Mouse (Mus musculus): Measurements from ENCODE around the gene Nup54. TPM values are rescaled to one million over a fixed set of nuclear protein-coding genes. Genes with fewer than 3 reads are reported as not detected.

Nup54 gene
- polyA plus RNA-seq, 1 experiment from 2014 or later = 77.4 TPM

DNA sequence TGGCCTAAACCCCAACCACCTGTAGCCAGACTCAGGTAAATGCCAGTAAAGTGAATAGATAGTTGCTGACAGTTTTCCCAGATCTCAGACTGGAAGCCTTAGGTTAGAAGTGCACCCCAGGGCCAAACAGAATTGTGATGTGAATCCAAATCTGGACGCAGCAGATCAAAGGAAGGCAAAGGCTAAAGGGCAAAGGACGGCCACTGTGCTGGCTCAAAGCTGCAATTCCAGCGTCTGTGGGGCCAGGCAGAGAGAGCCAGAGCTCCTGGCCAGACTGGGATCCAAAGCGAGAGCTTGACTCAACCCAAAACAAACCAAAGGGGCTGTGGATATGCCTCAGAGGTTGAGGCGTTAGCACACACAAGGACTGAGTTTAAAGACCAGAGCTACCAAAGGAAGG is 23.7 kb upstream of the Nup54 start:
- Histone ChIP-seq H3K9ac (ENCODE audit: low read length) (no peak overlapping the region), H3K4me2 (ENCODE audit: low read depth, severe bottlenecking) (no peak overlapping the region), H3K4me1 (ENCODE audit: control insufficient read depth, insufficient read depth, low read length) (no peaks in the 10 kb centered on the region), H3K27me3 (ENCODE audit: control insufficient read depth, insufficient read depth, low read length) (no peaks in the 10 kb centered on the region), H3K9me3 (ENCODE audit: control insufficient read depth, low read length) (no peaks in the 10 kb centered on the region), H3K4me3 (ENCODE audit: low read depth, low read length) (no peak overlapping the region), H3K27ac (replicated peaks; ENCODE audit: low read depth, low read length) (no peak overlapping the region), H3K36me3 (ENCODE audit: control insufficient read depth, insufficient read depth, low read length) (no peaks in the 10 kb centered on the region)
- ATAC-seq (ENCODE audit: insufficient number of reproducible peaks, low FRiP score, low TSS enrichment, low read depth) = no peak
- no peak for DNase-seq (ENCODE audit: low spot score)
- 28% methylated on average over 5 of the region's 5 CpGs for WGBS

DNA sequence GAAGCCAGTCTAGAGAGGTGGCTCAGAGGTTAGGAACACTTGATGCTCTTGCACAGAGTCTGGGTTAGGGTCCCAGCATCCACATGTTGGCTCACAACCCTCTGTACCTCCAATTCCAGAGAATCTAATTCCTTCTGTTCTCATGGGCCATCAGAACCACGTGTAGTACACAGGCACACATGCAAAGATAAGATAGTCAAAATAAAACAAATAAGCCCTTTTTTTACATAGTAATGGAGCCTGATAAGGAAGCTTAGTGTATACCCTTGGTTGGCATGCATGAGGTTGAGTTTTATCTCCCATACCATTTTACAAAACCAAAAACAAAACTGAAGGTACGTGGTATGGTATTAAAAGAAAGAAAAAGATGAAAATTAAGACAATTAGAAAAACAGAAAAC is 22.4 kb upstream of the Nup54 start:
- no peak overlapping the region for H3K4me3 ChIP-seq (ENCODE audit: low read depth, low read length)
- ATAC-seq (ENCODE audit: insufficient number of reproducible peaks, low FRiP score, low TSS enrichment, low read depth) (no peak), DNase-seq (ENCODE audit: low spot score) (no peak)
- no peak overlapping the region for H3K27ac ChIP-seq (replicated peaks; ENCODE audit: low read depth, low read length)
- H3K4me1 ChIP-seq (ENCODE audit: control insufficient read depth, insufficient read depth, low read length) = no peaks in the 10 kb centered on the region
- H3K36me3 ChIP-seq (ENCODE audit: control insufficient read depth, insufficient read depth, low read length) = no peaks in the 10 kb centered on the region
- no peak overlapping the region for H3K9ac ChIP-seq (ENCODE audit: low read length)
- H3K4me2 ChIP-seq (ENCODE audit: low read depth, severe bottlenecking) = no peak overlapping the region
- H3K9me3 ChIP-seq (ENCODE audit: control insufficient read depth, low read length) = no peaks in the 10 kb centered on the region
- 86% methylated on average over 2 of the region's 2 CpGs for WGBS
- no peaks in the 10 kb centered on the region for H3K27me3 ChIP-seq (ENCODE audit: control insufficient read depth, insufficient read depth, low read length)

GRCm38 (mm10) chr5:92452876-92453275 is 17.9 kb upstream of the Nup54 start:
- no peaks in the 10 kb centered on the region for H3K4me1 ChIP-seq (ENCODE audit: control insufficient read depth, insufficient read depth, low read length)
- H3K9ac ChIP-seq (ENCODE audit: low read length) = no peak overlapping the region
- H3K27ac ChIP-seq (replicated peaks; ENCODE audit: low read depth, low read length) = no peak overlapping the region
- H3K27me3 ChIP-seq (ENCODE audit: control insufficient read depth, insufficient read depth, low read length) = no peaks in the 10 kb centered on the region
- no peak overlapping the region for H3K4me2 ChIP-seq (ENCODE audit: low read depth, severe bottlenecking)
- no peak for ATAC-seq (ENCODE audit: insufficient number of reproducible peaks, low FRiP score, low TSS enrichment, low read depth)
- H3K9me3 ChIP-seq (ENCODE audit: control insufficient read depth, low read length) = no peaks in the 10 kb centered on the region
- no peaks in the 10 kb centered on the region for H3K36me3 ChIP-seq (ENCODE audit: control insufficient read depth, insufficient read depth, low read length)
- 94% methylated on average over 5 of the region's 5 CpGs for WGBS
- no peak for DNase-seq (ENCODE audit: low spot score)
- no peak overlapping the region for H3K4me3 ChIP-seq (ENCODE audit: low read depth, low read length)

DNA sequence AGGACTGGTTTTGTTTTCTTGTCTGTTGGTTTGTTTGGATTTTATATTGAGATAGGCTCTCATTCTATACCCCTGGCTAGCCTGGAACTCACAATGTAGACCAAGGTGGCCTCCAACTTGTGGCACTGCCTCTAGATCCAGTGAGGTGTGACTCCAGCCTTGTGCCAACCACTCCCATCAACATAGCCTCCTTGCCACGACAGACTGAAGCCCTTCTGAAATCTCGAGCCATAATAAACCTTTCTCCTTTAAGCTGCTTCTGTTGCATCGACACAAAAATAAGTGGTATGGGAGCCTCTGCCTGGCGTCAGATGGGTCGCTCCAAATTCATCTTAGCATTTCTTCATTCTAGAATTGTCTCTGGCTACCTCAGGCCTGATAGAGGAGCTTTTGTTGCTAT is 11.7 kb upstream of the Nup54 start:
- no peaks in the 10 kb centered on the region for H3K4me1 ChIP-seq (ENCODE audit: control insufficient read depth, insufficient read depth, low read length)
- DNase-seq (ENCODE audit: low spot score) (no peak), ATAC-seq (ENCODE audit: insufficient number of reproducible peaks, low FRiP score, low TSS enrichment, low read depth) (no peak)
- WGBS = 92% methylated on average over 5 of the region's 5 CpGs
- no peak overlapping the region for H3K4me2 ChIP-seq (ENCODE audit: low read depth, severe bottlenecking)
- H3K27me3 ChIP-seq (ENCODE audit: control insufficient read depth, insufficient read depth, low read length) = no peaks in the 10 kb centered on the region
- H3K9ac ChIP-seq (ENCODE audit: low read length) = no peak overlapping the region
- H3K36me3 ChIP-seq (ENCODE audit: control insufficient read depth, insufficient read depth, low read length) = no peaks in the 10 kb centered on the region
- H3K9me3 ChIP-seq (ENCODE audit: control insufficient read depth, low read length) = no peaks in the 10 kb centered on the region
- no peak overlapping the region for H3K27ac ChIP-seq (replicated peaks; ENCODE audit: low read depth, low read length)
- H3K4me3 ChIP-seq (ENCODE audit: low read depth, low read length) = no peak overlapping the region

- Histone ChIP-seq H3K4me2 (ENCODE audit: low read depth, severe bottlenecking) (no peak overlapping the region), H3K9me3 (ENCODE audit: control insufficient read depth, low read length) (no peaks in the 10 kb centered on the region), H3K9ac (ENCODE audit: low read length) (no peak overlapping the region), H3K4me3 (ENCODE audit: low read depth, low read length) (no peak overlapping the region), H3K4me1 (ENCODE audit: control insufficient read depth, insufficient read depth, low read length) (no peaks in the 10 kb centered on the region), H3K36me3 (ENCODE audit: control insufficient read depth, insufficient read depth, low read length) (no peaks in the 10 kb centered on the region), H3K27ac (replicated peaks; ENCODE audit: low read depth, low read length) (no peak overlapping the region), H3K27me3 (ENCODE audit: control insufficient read depth, insufficient read depth, low read length) (no peaks in the 10 kb centered on the region)
- DNase-seq (ENCODE audit: low spot score) (no peak), ATAC-seq (ENCODE audit: insufficient number of reproducible peaks, low FRiP score, low TSS enrichment, low read depth) (no peak)
- 88% methylated on average over 2 of the region's 2 CpGs for WGBS
Observed at GRCm38 (mm10) chr5:92445016-92445415, 10.0 kb upstream of the Nup54 start.

GRCm38 (mm10) chr5:92442914-92443313 is 7.9 kb upstream of the Nup54 start:
- H3K4me2 ChIP-seq (ENCODE audit: low read depth, severe bottlenecking) = no peak overlapping the region
- H3K9ac ChIP-seq (ENCODE audit: low read length) = no peak overlapping the region
- 89% methylated on average over 7 of the region's 7 CpGs for WGBS
- DNase-seq (ENCODE audit: low spot score) (no peak), ATAC-seq (ENCODE audit: insufficient number of reproducible peaks, low FRiP score, low TSS enrichment, low read depth) (no peak)
- no peak overlapping the region for H3K27ac ChIP-seq (replicated peaks; ENCODE audit: low read depth, low read length)
- H3K4me3 ChIP-seq (ENCODE audit: low read depth, low read length) = no peak overlapping the region
- no peaks in the 10 kb centered on the region for H3K4me1 ChIP-seq (ENCODE audit: control insufficient read depth, insufficient read depth, low read length)
- H3K9me3 ChIP-seq (ENCODE audit: control insufficient read depth, low read length) = no peaks in the 10 kb centered on the region
- no peaks in the 10 kb centered on the region for H3K27me3 ChIP-seq (ENCODE audit: control insufficient read depth, insufficient read depth, low read length)
- no peaks in the 10 kb centered on the region for H3K36me3 ChIP-seq (ENCODE audit: control insufficient read depth, insufficient read depth, low read length)

DNA sequence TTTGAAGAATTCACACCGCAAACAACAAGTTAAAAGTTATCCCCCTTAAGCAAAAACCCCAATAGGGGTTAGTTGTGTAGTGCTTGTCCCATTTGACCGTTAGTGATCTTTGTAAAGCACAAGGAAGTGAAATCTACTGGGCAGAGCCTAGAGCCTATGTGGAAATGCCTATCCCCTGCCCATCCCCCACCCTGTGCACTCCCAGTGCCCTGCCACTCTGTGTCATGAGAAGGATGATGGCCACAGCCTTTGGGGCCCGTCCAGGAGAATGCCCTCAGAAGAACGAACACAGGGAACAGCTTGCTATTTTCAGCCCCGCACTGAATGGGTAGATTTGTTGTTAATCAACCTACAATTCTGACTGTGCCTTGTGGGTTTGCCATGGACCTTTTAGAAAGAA is 6.5 kb upstream of the Nup54 start:
- H3K9ac ChIP-seq (ENCODE audit: low read length) = no peak overlapping the region
- H3K27ac ChIP-seq (replicated peaks; ENCODE audit: low read depth, low read length) = no peak overlapping the region
- H3K4me2 ChIP-seq (ENCODE audit: low read depth, severe bottlenecking) = no peak overlapping the region
- H3K4me1 ChIP-seq (ENCODE audit: control insufficient read depth, insufficient read depth, low read length) = no peaks in the 10 kb centered on the region
- H3K36me3 ChIP-seq (ENCODE audit: control insufficient read depth, insufficient read depth, low read length) = no peaks in the 10 kb centered on the region
- no peak for DNase-seq (ENCODE audit: low spot score)
- WGBS = 74% methylated on average over 5 of the region's 5 CpGs
- no peaks in the 10 kb centered on the region for H3K27me3 ChIP-seq (ENCODE audit: control insufficient read depth, insufficient read depth, low read length)
- H3K9me3 ChIP-seq (ENCODE audit: control insufficient read depth, low read length) = no peaks in the 10 kb centered on the region
- no peak overlapping the region for H3K4me3 ChIP-seq (ENCODE audit: low read depth, low read length)
- no peak for ATAC-seq (ENCODE audit: insufficient number of reproducible peaks, low FRiP score, low TSS enrichment, low read depth)

GRCm38 (mm10) chr5:92438540-92438939 is 3.5 kb upstream of the Nup54 start:
- Histone ChIP-seq H3K4me2 (ENCODE audit: low read depth, severe bottlenecking) (no peak overlapping the region), H3K36me3 (ENCODE audit: control insufficient read depth, insufficient read depth, low read length) (no peaks in the 10 kb centered on the region), H3K9me3 (ENCODE audit: control insufficient read depth, low read length) (no peaks in the 10 kb centered on the region), H3K27ac (replicated peaks; ENCODE audit: low read depth, low read length) (no peak overlapping the region), H3K27me3 (ENCODE audit: control insufficient read depth, insufficient read depth, low read length) (no peaks in the 10 kb centered on the region), H3K4me1 (ENCODE audit: control insufficient read depth, insufficient read depth, low read length) (no peaks in the 10 kb centered on the region), H3K4me3 (ENCODE audit: low read depth, low read length) (no peak overlapping the region), H3K9ac (ENCODE audit: low read length) (no peak overlapping the region)
- no peak for DNase-seq (ENCODE audit: low spot score)
- ATAC-seq (ENCODE audit: insufficient number of reproducible peaks, low FRiP score, low TSS enrichment, low read depth) = no peak
- WGBS = 89% methylated on average over 8 of the region's 8 CpGs

GRCm38 (mm10) chr5:92434571-92434985 is 441 bp downstream of the Nup54 start:
- Histone ChIP-seq H3K9me3 (ENCODE audit: control insufficient read depth, low read length) (no peaks in the 10 kb centered on the region), H3K36me3 (ENCODE audit: control insufficient read depth, insufficient read depth, low read length) (no peaks in the 10 kb centered on the region), H3K4me2 (ENCODE audit: low read depth, severe bottlenecking) (peak overlapping the region; percentile 78), H3K9ac (ENCODE audit: low read length) (peak overlapping the region; percentile 90), H3K4me3 (ENCODE audit: low read depth, low read length) (peak overlapping the region; percentile 97), H3K27me3 (ENCODE audit: control insufficient read depth, insufficient read depth, low read length) (no peaks in the 10 kb centered on the region), H3K4me1 (ENCODE audit: control insufficient read depth, insufficient read depth, low read length) (no peaks in the 10 kb centered on the region), H3K27ac (replicated peaks; ENCODE audit: low read depth, low read length) (peak overlapping the region; percentile 76)
- WGBS = 0% methylated on average over 35 of the region's 39 CpGs
- ATAC-seq (ENCODE audit: insufficient number of reproducible peaks, low FRiP score, low TSS enrichment, low read depth) = no peak; the same call in 1 of the 2 replicates
- DNase-seq (ENCODE audit: low spot score) = no peak
